Mouse (Mus musculus) heart, postnatal 0 days (tissue): ENCODE measurements around the gene Glo1.

ENCODE experiments used
- CTCF ChIP-seq: IDR thresholded peaks from 2 replicates; pipeline ENCODE4 v1.5.1; 2016; ENCODE audit warnings: antibody characterized with exemption, control low read depth, low read depth
- EP300 ChIP-seq: IDR thresholded peaks from 2 replicates; pipeline ENCODE4 v1.6.1; 2016; ENCODE audit warnings: antibody characterized with exemption, low read depth

DNA sequence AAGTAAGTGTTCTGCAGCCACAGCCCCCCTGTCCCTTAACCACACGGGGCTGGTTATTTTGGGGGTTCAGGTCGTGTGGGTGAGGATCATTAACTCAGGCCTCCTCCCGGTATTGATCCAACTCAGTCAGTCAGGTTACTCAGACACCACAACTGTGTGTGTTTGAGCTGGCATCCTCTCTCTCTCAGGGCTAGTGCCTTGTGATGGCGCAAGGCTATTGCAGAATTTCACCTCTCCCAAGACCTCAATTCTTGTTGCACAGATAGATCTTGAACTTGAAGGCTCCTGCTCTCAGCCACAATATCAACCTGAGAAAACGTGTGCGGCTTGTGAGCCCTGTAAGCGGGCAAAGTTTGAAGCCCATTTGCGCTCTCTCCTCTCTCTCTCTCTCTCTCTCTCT is 35.5 kb upstream of the Glo1 start:
- TF ChIP-seq CTCF (no peak), EP300 (no peak)
